Mouse (Mus musculus): Measurements from ENCODE around the gene Fzd7. TPM values are rescaled to one million over a fixed set of nuclear protein-coding genes. Genes with fewer than 3 reads are reported as not detected.
A peak's percentile ranks its signal among the peaks of the same experiment; 100 is the strongest.

Fzd7 gene
- polyA plus RNA-seq, 1 experiment from 2014 or later: 3.4 TPM

DNA sequence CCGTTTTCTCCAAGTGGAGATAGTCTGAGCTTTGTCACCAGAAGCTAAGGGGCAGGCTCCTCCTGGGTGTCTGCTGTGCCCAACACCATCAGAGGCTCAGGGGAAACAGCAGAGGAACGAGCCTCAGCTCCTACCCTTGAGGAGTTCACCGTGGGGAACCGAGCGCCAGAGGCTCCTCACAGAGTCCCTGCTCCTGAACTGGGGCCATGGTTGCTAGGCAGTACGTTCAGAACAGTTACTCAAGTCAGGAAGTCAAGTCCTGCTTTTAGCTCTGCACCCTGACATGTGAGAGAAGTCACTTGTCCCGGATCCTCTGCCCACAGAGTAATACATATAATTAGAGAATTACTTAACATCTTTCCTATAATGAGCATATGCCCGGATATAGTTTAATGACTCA, 23.3 kb upstream of the Fzd7 start:
- ATAC-seq: no peak
- Histone ChIP-seq H3K4me2 (ENCODE audit: low read length) (no peak overlapping the region), H3K27ac (ENCODE audit: low read depth, low read length) (no peak overlapping the region), H3K9ac (ENCODE audit: low read length) (no peak overlapping the region), H3K36me3 (ENCODE audit: control insufficient read depth, insufficient read depth, low read length) (no peaks in the 10 kb centered on the region), H3K27me3 (replicated peaks; ENCODE audit: control insufficient read depth, insufficient read depth, low read length) (no peaks in the 10 kb centered on the region), H3K4me1 (ENCODE audit: control insufficient read depth, insufficient read depth, low read length) (0 out of 2 replicates have a peak, but pooled peaks cover 2% of the 10 kb centered on the region), H3K9me3 (replicated peaks; ENCODE audit: control insufficient read depth, low read length) (no peaks in the 10 kb centered on the region), H3K4me3 (ENCODE audit: low read depth, low read length) (no peak overlapping the region)
- 19% methylated on average over 8 of the region's 8 CpGs for WGBS
- no peak for DNase-seq (ENCODE audit: low spot score)

GRCm38 (mm10) chr1:59464696-59465639, 17.3 kb upstream of the Fzd7 start:
- ATAC-seq (peak; percentile 12; the same call in 1 of the 2 replicates), DNase-seq (ENCODE audit: low spot score) (no peak)
- H3K4me3 ChIP-seq (ENCODE audit: low read depth, low read length): no peak overlapping the region
- H3K36me3 ChIP-seq (ENCODE audit: control insufficient read depth, insufficient read depth, low read length): no peaks in the 10 kb centered on the region
- H3K9me3 ChIP-seq (replicated peaks; ENCODE audit: control insufficient read depth, low read length): no peaks in the 10 kb centered on the region
- no peaks in the 10 kb centered on the region for H3K27me3 ChIP-seq (replicated peaks; ENCODE audit: control insufficient read depth, insufficient read depth, low read length)
- WGBS: 61% methylated on average over 17 of the region's 17 CpGs
- H3K4me1 ChIP-seq (ENCODE audit: control insufficient read depth, insufficient read depth, low read length): 0 out of 2 replicates have a peak, but pooled peaks cover 2% of the 10 kb centered on the region
- no peak overlapping the region for H3K4me2 ChIP-seq (ENCODE audit: low read length)
- H3K9ac ChIP-seq (ENCODE audit: low read length): no peak overlapping the region
- H3K27ac ChIP-seq (ENCODE audit: low read depth, low read length): no peak overlapping the region

GRCm38 (mm10) chr1:59465640-59466008, 16.6 kb upstream of the Fzd7 start:
- Histone ChIP-seq H3K27ac (ENCODE audit: low read depth, low read length) (no peak overlapping the region), H3K4me1 (ENCODE audit: control insufficient read depth, insufficient read depth, low read length) (0 out of 2 replicates have a peak, but pooled peaks cover 2% of the 10 kb centered on the region), H3K9ac (ENCODE audit: low read length) (no peak overlapping the region), H3K36me3 (ENCODE audit: control insufficient read depth, insufficient read depth, low read length) (no peaks in the 10 kb centered on the region), H3K4me2 (ENCODE audit: low read length) (no peak overlapping the region), H3K4me3 (ENCODE audit: low read depth, low read length) (no peak overlapping the region), H3K9me3 (replicated peaks; ENCODE audit: control insufficient read depth, low read length) (no peaks in the 10 kb centered on the region), H3K27me3 (replicated peaks; ENCODE audit: control insufficient read depth, insufficient read depth, low read length) (no peaks in the 10 kb centered on the region)
- no peak for DNase-seq (ENCODE audit: low spot score)
- 69% methylated on average over 9 of the region's 9 CpGs for WGBS
- ATAC-seq: no peak

DNA sequence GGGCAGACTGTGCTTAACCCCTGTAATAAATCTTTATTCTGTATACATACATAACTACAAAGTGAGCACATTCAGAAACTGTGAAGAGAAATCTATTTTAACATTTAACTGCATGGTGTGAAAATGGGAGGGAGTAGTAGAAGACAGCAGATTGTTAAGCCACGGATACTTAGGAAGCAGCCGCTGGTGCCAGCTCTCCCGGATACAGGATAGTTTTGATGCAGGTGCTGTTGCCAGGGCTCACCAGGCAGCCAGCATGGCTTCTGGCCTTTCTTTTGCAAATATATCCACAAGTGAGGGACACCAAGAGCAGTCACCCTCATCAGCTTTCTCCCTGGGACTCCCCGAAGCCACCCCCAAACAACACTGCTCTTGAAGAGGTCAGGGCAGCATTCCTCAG, 13.1 kb upstream of the Fzd7 start:
- no peaks in the 10 kb centered on the region for H3K36me3 ChIP-seq (ENCODE audit: control insufficient read depth, insufficient read depth, low read length)
- H3K9ac ChIP-seq (ENCODE audit: low read length): no peak overlapping the region
- 27% methylated on average over 4 of the region's 4 CpGs for WGBS
- H3K9me3 ChIP-seq (replicated peaks; ENCODE audit: control insufficient read depth, low read length): no peaks in the 10 kb centered on the region
- no peak overlapping the region for H3K4me2 ChIP-seq (ENCODE audit: low read length)
- 0 out of 2 replicates have a peak, but pooled peaks cover 6% of the 10 kb centered on the region for H3K4me1 ChIP-seq (ENCODE audit: control insufficient read depth, insufficient read depth, low read length)
- ATAC-seq (no peak), DNase-seq (ENCODE audit: low spot score) (no peak)
- H3K4me3 ChIP-seq (ENCODE audit: low read depth, low read length): no peak overlapping the region
- H3K27me3 ChIP-seq (replicated peaks; ENCODE audit: control insufficient read depth, insufficient read depth, low read length): no peaks in the 10 kb centered on the region
- no peak overlapping the region for H3K27ac ChIP-seq (ENCODE audit: low read depth, low read length)

GRCm38 (mm10) chr1:59470766-59471165, 11.5 kb upstream of the Fzd7 start:
- ATAC-seq (no peak), DNase-seq (ENCODE audit: low spot score) (no peak)
- Histone ChIP-seq H3K4me3 (ENCODE audit: low read depth, low read length) (no peak overlapping the region), H3K4me2 (ENCODE audit: low read length) (no peak overlapping the region), H3K27ac (ENCODE audit: low read depth, low read length) (no peak overlapping the region), H3K9me3 (replicated peaks; ENCODE audit: control insufficient read depth, low read length) (no peaks in the 10 kb centered on the region), H3K4me1 (ENCODE audit: control insufficient read depth, insufficient read depth, low read length) (0 out of 2 replicates have a peak, but pooled peaks cover 5% of the 10 kb centered on the region), H3K9ac (ENCODE audit: low read length) (no peak overlapping the region), H3K36me3 (ENCODE audit: control insufficient read depth, insufficient read depth, low read length) (no peaks in the 10 kb centered on the region), H3K27me3 (replicated peaks; ENCODE audit: control insufficient read depth, insufficient read depth, low read length) (no peaks in the 10 kb centered on the region)
- WGBS: 53% methylated on average over 4 of the region's 4 CpGs

DNA sequence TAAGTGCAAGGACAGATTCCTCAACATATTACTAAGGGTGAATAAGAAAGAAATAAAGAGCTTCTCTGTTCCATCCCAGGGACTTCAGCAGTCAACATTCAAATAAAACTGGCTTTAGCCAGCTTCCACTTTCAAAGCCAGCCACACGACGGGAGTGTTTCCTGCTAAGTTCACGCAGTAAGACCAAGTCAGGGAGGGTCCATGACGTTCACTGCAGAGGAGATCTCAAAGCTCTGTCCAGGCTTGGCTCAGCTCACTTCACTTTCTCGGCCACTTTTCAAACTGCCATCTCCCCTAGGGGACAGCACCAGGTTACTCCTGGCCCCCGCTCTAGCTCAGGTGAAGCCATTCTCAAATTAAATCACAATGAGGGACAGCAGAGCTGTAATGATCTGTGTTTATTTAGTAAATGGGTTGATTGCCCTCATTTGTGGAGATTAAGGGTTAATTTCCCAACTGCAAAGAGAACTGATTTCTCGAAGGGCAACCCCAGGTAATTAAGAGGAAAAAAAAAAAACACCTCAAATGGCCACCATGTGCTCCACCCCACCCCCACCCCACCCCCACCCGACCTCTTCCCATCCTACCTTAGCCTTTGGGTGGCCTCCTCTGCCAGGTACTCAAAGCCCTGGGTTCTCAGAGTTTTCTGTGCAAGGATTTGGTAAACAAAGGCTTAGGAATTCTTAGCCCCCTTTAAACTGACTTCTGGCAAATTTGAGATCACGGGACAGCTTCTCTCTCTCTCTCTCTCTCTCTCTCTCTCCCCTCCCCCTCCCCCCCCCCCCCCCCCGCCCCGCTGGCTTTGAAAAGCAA, 9.7 kb upstream of the Fzd7 start:
- Histone ChIP-seq H3K27me3 (replicated peaks; ENCODE audit: control insufficient read depth, insufficient read depth, low read length) (no peaks in the 10 kb centered on the region), H3K4me1 (ENCODE audit: control insufficient read depth, insufficient read depth, low read length) (0 out of 2 replicates have a peak, but pooled peaks cover 4% of the 10 kb centered on the region), H3K4me3 (ENCODE audit: low read depth, low read length) (no peak overlapping the region), H3K36me3 (ENCODE audit: control insufficient read depth, insufficient read depth, low read length) (no peaks in the 10 kb centered on the region), H3K27ac (ENCODE audit: low read depth, low read length) (no peak overlapping the region), H3K9me3 (replicated peaks; ENCODE audit: control insufficient read depth, low read length) (no peaks in the 10 kb centered on the region), H3K9ac (ENCODE audit: low read length) (no peak overlapping the region), H3K4me2 (ENCODE audit: low read length) (no peak overlapping the region)
- ATAC-seq (no peak), DNase-seq (ENCODE audit: low spot score) (no peak)
- 7% methylated on average over 9 of the region's 11 CpGs for WGBS

- DNase-seq (ENCODE audit: low spot score): no peak
- Histone ChIP-seq H3K4me2 (ENCODE audit: low read length) (no peak overlapping the region), H3K9me3 (replicated peaks; ENCODE audit: control insufficient read depth, low read length) (no peaks in the 10 kb centered on the region), H3K27ac (ENCODE audit: low read depth, low read length) (no peak overlapping the region), H3K4me3 (ENCODE audit: low read depth, low read length) (no peak overlapping the region), H3K9ac (ENCODE audit: low read length) (no peak overlapping the region), H3K4me1 (ENCODE audit: control insufficient read depth, insufficient read depth, low read length) (0 out of 2 replicates have a peak, but pooled peaks cover 4% of the 10 kb centered on the region), H3K36me3 (ENCODE audit: control insufficient read depth, insufficient read depth, low read length) (no peaks in the 10 kb centered on the region), H3K27me3 (replicated peaks; ENCODE audit: control insufficient read depth, insufficient read depth, low read length) (no peaks in the 10 kb centered on the region)
- WGBS: 2% methylated on average over 4 of the region's 4 CpGs
- ATAC-seq: no peak
Observed at GRCm38 (mm10) chr1:59473181-59473555, 9.1 kb upstream of the Fzd7 start.

- H3K4me3 ChIP-seq (ENCODE audit: low read depth, low read length): no peak overlapping the region
- no peak overlapping the region for H3K9ac ChIP-seq (ENCODE audit: low read length)
- no peak overlapping the region for H3K27ac ChIP-seq (ENCODE audit: low read depth, low read length)
- peaks cover 6% of the 10 kb centered on the region; the same call in 1 of the 2 replicates for H3K4me1 ChIP-seq (ENCODE audit: control insufficient read depth, insufficient read depth, low read length)
- 0 out of 2 replicates have a peak, but pooled peaks cover 4% of the 10 kb centered on the region for H3K27me3 ChIP-seq (replicated peaks; ENCODE audit: control insufficient read depth, insufficient read depth, low read length)
- no peaks in the 10 kb centered on the region for H3K9me3 ChIP-seq (replicated peaks; ENCODE audit: control insufficient read depth, low read length)
- ATAC-seq (no peak), DNase-seq (ENCODE audit: low spot score) (no peak)
- no peak overlapping the region for H3K4me2 ChIP-seq (ENCODE audit: low read length)
- WGBS: 45% methylated on average over 2 of the region's 2 CpGs
- no peaks in the 10 kb centered on the region for H3K36me3 ChIP-seq (ENCODE audit: control insufficient read depth, insufficient read depth, low read length)
Observed at GRCm38 (mm10) chr1:59475618-59476017, 6.6 kb upstream of the Fzd7 start.
